Mouse (Mus musculus) layer of hippocampus, postnatal 10 days (tissue): ENCODE measurements around the gene Smim24. TPM values are rescaled to one million over a fixed set of nuclear protein-coding genes. Genes with fewer than 3 reads are reported as not detected.

ENCODE experiments used
- DNase-seq, 2 experiments: peaks; one replicate each; pipeline ENCODE4 v3.0.0; 2021; ENCODE audit warnings: low spot score in 2 of 2
- long read RNA-seq: library from polyadenylated mRNA; stranded (forward); transcript quantifications from one replicate; pipeline ENCODE4 v2.0.0, GENCODE M21; 2023
- total RNA-seq, 2 experiments: library from RNA; stranded (reverse); gene quantifications; 2 replicates each; pipeline ENCODE4 v1.2.3; 2021

Gene Smim24
- total RNA-seq, result 1 to 10 TPM; 2.6 to 3.0 TPM
- long read RNA-seq, partial matches to known transcripts, result 0 of 2 reads
- long read RNA-seq, other reads (novel, unspliced or antisense), result 0 of 2 reads

DNA sequence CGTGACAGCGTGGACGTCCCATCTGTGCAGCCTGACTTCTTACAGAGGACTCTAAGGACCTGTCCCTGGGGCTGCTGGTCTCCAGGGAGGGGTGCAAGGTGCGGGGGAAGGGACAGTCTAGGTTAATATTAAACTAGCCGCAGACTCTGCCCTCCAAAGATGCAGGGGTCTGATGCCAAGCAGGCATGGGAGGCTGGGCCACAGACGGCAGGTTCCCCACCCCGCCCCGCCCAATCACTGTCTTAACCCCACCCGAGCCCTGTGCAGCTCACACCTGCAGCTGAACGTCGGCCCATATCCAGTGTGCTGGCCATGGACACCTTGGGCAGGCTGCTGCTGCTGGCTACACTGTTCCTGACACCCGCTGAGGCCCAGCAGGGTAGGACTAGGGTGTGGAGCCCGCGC is at the start of gene Smim24:
Smim24 (plus strand) TSS at position 271 of the 405 bp plus-strand sequence.
- DNase-seq, result no peak

DNA sequence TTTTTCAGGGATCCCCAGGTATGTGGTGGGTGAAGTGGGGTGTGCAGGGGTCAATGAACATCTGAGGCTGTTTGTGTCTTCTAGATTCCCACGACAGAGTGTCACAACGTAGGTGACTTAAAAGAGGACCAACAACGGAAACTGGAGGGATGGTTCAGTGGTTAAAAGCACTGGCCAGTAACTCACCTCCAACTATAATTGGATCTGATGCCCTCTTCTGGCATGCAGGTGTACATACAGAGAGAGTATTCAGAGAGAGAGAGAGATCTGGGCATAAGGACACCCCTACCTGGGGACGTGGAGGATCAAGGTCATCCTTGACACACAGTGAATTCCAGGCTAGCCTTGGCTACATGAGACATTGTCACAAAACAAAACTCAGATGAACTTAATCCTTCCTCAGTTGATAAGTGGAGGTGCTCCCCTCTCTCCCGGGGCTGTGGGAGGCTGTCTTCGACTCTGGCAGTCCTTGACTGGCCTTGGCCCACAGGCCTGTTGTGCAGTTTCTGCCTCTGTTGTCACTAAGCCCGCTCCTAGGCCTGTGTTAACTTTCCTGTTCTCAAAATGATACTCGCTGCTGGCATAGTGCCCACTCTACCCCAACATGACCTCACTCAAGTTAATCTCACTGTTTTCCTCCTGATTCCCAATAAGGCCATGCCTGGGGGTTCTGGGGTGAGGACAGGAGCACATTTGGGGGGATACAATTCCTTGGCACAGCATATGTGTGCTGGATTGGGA is 48.3 kb upstream of the Smim24 start:
- no peak for DNase-seq

DNA sequence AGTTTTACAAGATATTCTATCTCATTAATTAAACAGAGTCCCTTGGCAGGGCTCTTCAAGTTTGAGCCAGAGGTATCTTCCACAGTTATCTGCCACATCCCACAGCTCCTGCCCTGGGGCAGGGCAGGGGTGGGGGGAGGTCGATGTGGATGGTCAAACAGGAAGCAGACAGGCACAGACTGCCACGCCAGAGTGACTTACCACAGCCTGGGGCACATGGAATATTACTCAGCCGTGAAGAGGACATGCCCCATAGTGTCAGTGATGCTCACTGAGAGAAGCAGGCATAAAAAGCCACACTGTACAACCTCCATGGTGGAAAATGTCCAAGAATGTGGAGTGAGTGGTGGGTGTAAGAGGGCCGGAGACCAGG is 47.7 kb upstream of the Smim24 start:
- no peak for DNase-seq

DNA sequence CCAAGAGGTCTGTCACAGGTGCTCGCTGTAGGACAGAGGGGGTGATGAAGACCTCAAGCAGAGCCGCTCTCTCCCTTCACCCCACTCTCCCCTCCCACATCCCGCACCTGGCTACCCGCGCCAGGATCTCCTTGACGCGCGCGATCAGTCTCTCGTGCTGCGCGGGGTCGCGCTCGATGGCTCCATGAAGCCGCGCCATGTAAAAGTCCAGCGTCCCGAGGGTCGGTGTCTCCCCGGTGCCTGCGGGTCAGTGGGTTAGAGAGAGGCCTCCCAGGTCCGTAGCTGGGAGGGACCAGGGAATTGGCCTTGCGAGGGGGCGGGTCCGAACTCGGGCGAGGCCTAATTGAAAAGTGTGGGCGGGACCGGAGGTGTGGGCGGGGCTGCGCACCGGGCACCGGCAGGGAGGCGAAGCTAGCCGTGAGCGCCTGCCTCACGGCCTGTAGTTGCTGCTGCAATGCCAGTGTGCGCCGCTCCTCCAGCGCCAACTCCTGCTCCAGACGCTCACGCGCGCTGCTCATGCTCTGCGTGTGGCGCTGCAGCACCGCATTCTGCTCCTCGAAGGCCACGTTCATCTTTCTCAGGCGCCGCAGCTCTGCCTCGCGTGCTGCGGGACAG is 46.3 kb upstream of the Smim24 start:
- DNase-seq, result no peak

DNA sequence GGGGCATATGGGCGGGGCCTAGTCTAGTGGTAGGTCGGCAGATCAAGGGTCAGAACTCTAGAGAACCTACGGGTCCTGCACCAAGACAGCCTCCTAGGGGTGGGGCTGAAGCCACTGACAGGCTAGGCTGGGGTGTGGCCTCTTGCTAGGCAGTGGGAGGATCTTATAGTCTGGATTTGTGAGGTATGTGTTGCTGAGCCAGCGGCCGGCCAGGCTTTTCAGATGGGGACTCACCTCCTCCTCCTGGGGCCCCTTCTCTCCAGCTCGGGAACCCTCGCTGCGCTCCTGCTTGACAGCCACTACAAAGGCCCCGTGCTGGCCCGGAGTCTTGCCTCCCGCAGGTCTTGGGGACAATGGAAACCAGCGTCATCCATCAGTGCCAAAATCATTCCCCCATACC is 43.7 kb upstream of the Smim24 start:
- DNase-seq, result no peak

DNA sequence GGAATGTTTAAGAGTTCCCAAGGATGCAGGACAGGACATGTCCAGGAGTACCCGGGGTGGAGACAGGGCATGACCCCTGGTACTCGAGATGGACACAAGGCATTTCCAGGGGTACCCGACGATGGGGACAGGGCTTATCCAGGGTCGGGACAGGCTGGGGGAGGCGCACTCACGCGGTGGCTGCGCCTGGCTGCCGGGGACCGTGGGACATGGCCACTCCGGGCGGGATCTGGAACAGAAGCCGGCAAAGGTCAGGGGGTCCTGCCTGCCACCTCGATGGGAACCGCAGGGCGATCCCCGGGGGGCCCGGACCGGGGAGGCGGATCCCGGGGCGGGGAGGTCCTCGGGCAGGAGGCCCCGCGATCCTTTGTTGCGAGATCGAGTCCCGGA is 42.9 kb upstream of the Smim24 start:
- DNase-seq, result no peak

DNA sequence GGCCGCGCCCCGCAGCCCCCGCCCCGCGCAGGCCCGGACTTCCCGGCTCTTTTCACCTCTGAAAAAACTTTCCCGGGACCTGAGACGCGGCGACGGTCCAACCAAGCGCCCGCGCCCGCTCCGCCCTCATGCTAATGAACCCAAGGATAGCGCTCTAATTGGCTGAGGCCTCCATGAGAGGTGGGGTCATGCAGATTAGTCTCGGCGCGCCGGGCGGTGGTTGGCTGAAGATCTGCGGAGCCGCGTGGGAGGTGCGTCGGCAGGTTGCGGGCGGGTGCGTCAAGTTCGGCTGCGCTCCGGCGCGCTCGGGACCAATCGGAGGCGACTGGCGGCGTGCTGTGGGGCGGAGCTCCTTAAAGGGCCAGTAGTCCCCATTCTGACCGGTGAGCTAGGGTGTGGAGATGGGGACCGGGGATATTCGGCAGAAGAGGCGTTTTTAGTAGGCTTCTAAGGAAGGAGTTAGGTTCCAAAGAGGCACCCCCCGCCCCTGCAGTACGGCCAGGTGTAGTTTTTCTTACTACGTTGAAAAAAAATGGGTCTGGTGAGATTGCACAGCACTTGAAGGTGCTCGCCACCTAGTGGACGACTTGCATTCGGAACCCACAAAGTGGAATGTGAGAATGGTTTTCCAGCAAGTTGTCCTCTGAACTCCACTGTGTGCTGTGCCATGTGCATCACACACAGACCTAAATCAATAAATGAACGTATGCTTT is 42.3 kb upstream of the Smim24 start, which contains the start of gene Hmg20b:
Hmg20b (minus strand) TSS at position 130 of the 713 bp plus-strand sequence.
- peak; percentile 99 to 100 for DNase-seq

DNA sequence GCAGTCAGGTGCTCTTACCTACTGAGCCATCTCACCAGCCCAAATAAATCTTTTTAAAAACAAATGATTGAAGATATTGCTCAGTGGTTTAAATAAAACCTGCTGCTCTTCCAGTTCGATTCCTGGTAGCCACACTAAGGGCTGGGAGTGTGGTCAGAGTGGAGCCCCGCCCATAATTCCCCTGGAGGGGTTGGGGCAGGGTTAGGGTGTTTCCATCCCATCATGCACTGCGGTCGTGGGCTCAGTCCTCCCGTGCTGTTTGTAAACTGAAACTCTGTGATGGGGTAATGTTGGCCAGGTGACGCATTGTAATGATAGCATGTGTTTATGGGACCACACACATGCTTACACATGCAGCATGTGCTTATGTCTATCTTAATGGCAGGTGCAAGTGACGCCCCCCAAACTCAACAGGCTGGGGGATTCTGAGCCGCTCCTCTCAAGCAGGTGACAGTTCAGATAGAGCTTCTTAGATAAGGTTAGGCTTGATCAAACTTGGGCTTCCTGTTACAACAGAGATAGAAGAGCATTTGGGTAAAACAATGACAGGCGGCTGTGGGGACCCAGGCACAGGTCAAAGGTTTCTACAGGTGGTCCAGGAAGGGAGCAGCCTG is 41.1 kb upstream of the Smim24 start:
- DNase-seq, result no peak

DNA sequence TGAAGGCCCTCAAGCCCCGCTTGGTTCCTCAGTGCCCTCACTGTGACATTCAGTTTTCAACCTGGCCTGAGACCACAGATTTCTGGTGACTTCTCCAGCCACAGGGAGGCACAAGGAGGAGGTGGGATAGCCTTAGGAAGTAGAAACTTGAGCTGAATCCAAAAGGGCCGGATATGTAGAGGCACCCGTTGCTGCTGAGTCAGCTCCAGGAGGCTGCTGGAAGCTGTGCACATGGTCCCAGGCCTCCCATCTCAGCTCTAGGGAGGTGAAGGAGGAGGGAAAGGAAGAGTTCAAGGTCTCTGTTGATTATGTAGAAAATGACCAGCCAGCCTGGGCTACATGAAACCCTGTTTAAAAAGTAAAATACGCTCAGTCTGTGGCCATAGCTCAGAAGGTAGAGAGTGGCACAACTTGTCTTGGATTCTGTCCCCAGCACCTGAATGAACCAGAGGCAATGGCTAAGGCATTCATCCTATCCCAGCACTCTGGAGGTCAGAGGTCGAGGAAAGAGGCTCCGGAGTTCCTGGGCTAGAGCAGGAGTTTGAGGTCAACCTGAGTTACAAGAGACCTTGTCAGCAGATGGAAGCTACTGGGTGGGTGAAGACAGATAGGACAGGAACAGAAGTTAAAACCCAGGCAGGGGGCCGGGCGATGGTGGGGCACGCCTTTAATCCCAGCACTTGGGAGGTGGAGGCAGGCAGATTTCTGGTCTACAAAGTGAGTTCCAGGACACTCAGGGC is 37.9 kb upstream of the Smim24 start:
- DNase-seq, result no peak

DNA sequence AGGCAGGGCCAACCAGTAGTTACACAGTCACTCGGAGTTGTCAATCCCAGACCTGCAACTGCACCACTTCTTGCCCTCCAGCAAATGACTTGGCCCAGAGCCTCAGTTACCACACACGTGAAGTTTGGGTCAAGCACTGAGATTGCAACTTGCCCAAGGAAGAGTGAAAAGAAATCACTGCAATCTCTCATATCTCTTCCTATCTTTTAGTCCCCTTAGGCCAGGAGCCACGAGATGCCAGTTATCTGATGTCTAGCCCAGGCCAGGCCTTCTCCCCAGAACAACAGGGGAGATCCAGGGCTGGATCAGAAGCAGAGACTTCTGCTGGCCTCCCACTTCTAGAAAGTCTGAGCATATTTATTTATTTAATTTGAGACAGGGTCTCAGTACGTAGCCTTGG is 37.3 kb upstream of the Smim24 start:
- DNase-seq, result no peak

DNA sequence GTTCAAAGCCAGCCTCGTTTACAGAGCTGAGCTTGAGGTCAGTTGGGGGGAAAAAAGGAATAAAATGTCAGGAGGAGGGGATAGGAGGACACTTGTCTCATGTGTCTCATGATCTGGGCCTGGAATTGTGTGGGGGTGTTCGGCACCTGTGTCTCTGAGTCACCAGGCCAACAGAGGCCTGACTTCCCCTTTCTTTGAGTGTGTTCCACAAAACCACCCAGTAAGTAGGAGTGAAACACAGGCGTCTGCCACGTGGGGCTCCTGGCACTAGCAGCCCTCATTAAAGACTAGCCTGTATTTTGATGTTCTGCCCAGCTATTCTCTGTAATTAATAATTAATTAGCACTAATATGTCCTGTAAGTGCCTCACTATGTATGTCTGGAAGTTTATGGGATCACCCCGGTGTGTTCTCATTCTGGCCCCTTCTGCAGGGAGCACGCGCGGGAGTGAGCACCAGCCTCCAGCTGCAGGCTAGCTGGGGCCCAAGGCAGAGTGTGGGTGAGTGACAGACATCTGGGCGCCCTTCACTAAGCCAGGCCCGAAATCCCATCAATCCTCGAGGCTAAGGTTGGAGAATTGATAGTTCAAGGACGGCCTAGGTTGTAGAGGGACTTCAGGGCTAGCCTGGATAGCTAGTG is 36.4 kb upstream of the Smim24 start:
- DNase-seq, result no peak

DNA sequence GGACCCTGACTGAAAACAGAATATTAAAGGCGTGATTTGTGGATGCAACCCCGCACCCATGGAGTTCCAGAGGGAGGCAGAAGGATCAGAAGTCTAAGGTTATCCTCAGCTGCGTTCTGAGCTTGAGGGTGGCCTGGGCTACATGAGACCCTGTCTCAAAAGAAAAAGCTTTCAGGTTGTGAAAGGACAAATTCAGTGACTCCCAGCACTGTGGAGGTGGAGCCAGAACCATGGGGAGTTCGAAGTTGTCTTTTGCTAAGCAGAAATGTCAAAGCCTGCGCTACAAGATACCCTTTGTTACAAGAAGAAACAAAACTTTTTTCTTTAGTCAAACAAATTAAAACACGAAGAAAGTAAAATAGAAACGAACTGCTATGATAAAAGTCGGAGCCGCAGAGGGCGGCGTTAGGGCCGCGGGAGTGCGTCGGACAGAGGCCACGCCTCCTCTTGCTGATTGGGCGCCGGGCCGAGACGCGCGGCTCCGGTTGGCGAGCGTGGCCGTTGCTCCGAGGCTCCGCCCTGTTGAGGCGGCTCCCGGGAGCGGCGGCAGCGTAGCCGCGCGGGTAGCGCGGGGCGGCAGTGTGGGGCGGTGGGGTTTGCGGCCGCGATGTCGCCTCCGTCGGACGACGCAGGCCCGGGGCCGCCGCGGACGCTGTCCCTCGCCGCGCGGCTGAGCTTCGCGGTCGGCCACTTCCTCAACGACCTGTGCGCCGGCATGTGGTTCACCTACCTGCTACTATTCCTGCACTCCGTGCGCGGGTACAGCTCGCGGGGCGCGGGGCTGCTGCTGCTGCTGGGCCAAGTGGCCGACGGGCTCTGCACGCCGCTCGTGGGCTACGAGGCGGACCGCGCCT is 35.6 kb upstream of the Smim24 start, which contains the start of gene Mfsd12:
Mfsd12 (plus strand) TSS at position 501 of the 854 bp plus-strand sequence.
- peak; percentile 91 to 95 for DNase-seq

DNA sequence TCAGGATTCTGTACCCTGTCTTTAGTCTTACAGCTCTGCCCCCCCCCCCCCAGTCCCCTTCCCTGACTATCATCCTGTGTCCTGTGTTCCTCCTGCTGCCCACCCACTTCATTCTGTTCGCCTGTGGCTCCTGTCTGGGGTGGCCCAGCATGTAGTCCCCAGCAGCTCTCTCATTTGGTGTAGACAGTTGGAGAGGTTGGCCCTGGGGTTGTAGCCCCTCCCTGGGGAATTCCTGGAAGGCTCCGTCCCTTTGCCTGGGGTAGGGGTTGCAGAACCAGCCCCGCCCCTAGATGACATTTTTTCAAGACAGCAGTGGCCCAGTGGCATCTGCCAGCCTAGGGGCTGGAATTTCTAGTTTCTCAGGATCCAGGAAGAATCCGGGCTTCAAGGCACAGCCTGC is 34.6 kb upstream of the Smim24 start:
- no peak for DNase-seq

DNA sequence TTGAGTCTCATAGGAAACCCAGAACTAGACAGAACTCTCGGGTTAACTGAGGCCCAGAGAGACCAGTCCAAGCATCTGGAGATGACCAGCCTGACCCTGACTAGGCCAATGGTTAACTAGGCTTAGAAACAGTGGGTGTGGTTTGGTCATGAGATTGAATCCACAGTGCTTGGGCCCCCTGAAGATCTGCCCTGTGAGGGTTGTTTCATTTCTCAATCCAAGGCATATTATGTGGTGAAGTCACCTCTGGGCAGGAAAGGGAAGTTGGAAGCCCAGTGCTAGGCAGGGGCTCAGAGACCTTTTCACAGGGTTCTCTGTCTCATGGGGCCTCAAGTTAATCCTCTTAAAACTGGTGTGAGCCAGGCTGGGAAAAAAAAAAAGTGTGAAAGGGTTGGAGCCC is 34.0 kb upstream of the Smim24 start:
- no peak for DNase-seq

DNA sequence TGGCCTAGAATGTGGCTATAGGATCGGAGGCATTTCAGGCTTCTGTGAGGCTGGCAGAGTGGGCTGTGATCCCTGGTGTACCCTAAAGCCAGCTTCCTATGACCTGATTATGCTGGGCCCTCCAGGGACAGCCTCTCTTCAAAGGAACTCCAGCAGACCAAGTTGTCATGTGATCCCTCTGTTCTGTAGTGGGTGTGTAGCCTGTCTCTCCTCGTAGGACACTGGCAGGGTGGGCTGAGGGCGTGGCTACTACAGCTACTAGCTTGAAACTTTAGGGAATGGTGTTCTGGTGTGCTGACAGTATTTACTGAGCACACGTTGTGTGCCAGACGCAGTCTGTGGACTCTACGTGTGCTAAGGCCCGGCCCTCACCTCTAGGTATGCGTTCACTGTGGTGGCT is 32.1 kb upstream of the Smim24 start:
- DNase-seq, result no peak

DNA sequence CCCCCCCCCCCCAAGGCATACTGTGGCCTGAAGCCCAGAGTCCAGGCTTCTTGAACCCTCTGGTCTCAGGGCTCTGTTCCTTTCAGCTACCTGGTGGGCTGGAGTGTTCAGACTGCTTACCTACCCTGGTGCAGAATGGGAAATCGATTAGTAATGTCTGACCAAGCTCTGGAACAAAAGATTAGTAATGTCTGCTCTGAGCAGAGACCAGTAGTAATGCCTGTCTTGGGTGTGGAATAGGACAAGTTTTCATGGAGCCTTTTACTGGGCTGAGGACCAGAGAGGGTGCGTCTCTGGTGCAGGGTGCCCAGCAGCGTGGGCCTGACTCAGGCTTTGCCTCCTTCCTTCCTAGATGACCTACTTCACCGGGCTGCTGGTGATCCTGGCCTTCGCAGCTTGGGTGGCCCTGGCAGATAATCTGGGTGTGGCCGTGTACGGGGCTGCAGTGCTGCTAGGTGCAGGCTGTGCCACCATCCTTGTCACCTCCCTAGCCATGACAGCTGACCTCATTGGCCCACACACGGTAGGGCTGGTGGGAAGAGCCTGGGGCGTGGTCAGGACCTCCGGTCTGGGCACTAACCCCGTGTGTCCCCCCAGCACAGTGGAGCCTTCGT is 30.4 kb upstream of the Smim24 start:
- no peak for DNase-seq

DNA sequence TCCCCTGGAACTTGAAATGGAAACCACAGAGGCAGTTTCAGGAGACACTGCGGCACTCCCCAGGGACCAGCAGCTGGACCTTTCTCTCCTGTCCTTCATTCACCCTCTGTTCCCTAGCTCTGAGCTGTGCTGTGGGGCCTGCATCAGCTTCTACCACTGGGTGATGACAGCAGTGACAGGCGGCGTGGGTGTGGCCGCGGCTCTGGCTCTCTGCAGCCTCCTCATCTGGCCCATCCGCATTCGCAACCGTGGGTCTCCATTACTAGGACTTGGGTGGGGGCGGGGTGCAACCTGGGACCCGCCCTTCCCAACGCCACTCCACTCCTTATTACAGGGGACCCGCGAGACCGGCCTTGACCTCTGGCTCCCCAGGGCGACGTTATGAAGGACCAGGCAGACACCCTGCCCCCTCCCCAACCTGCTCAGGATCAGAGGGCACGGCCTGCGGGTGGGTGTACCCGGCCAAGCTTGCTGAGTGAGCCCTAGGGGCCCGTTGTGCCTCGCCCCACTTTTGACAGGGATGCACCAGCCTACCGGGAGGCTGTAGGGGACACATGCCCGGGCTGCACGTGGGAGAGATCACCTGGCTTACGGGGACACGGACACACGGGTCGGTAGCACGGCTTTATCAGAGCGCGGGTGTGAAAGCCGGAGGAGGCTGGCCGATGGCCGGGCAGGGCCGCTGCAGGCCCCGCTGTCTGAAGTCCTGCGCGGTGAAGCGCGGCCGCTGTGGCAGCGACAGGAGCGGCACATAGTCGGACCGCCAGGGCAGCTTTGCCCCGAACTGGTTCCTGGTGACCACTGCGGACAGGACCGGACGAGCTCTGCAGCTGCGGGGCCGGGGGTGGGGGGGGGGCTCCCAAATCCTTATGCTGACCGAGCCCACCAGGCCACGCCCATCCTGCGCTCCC is 29.2 kb upstream of the Smim24 start:
- DNase-seq, result no peak

DNA sequence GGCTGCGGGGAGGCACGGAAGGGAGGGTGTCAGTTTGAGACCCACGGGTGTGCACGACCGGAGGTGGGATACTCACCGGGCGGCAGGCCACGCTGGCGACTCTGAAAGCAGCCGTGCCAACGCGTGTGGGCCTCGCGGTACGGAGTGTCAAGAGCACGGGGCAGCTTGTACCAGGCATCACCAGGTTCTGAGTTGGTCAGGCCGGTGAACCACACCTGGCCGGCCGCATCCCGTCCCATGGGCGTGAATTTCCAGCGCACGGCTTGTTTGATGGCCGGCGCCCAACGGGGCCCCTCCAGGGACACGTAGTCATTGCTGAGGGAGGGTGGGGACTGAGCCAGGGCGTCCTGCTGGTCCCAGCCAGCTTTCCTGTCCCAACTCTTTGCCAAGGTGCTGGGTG is 28.2 kb upstream of the Smim24 start:
- DNase-seq, result no peak
